Mouse (Mus musculus) cerebellum, adult (tissue): ENCODE measurements around the gene Smdt1.
A peak's percentile ranks its signal among the peaks of the same experiment; 100 is the strongest.
"Not testable (repeated sequence)": the region's sequence is repeated elsewhere in the genome, so short reads cannot be mapped to it uniquely, and the experiment has no call there.

ENCODE experiments used
- ATAC-seq: cut with Nextera tagmentation; 2 replicates; pipeline ENCODE4 v1.9.2; 2017; ENCODE audit warnings: mild to moderate bottlenecking, moderate library complexity, mixed read lengths; ENCODE audit not compliant: insufficient number of reproducible peaks, low FRiP score, low TSS enrichment

Smdt1 gene

DNA sequence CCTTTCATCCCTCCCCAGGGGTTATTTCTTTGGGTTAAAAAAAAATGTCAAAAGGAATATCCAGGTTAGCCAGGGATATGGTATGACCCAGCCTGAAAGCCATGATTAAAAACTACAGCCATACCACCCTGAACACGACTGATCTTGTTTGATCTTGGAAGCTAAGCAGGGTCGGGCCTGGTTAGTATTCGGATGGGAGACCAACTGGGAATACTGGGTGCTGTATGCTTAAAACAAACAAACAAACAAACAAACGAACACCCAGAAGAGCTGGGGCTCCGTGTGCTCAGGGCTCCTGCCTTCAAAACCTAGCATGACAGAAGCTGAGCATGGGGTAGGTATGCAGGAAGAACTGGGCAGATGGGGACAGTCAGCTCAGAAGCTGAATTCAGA is 3.8 kb downstream of the Smdt1 start:
- ATAC-seq = no peak

DNA sequence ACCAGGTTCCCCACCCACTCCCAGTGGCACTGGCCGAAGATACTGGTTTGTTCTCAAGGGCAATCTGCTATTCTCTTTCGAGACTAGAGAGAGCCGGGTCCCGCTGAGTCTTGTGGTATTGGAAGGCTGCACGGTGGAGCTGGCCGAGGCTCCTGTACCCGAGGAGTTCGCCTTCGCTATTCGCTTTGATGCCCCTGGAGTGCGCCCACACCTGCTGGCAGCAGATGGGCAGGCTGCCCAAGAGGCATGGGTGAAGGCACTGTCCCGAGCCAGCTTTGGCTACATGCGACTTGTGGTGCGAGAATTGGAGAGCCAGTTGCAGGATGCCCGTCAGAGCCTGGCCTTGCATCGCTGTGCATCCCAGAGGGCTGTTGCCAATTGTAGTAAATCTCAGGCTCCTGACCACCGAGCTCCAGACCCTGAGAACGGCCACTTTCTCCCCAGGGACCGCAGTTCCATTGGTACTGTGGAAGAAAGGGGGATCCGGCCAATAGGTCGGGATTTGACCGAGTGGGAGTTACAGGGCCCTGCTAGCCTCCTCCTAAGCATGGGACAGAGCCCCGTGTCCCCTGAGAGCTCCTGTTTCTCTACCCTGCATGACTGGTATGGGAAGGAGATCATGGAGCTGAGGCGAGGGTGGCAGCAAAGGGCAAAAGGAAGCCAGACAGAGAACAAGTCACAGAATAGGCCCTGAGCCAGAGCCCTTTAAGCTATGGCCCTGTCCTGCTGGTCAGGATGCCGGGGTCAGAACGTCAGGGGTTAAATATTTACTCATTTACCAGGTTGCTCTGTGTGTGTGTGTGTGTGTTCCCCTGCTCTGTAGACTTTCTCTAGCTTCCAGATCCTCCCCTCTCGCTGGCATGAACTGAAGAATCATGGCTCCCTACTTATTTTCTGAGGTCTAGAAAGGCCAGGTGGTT is 4.9 kb downstream of the Smdt1 start:
- ATAC-seq = no peak

DNA sequence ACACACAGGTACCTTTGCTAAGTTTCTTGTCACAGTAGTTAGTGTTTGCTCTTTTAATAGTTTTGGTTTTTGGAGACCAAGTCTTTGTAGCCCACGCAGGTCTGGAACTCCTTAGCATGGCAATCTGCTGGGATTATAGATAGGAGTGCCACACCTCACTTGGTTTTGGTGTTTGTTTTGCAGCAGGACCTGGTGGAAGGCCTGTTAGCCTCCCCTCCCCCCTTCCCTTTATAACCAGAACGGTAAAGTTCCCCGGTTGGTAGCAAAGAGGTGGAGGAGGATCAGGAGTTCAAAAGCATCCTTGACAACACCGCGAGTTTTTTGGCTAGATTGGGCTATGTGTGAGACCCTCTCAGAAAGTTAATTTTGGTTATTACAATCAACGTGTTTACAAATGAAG is 6.2 kb downstream of the Smdt1 start:
- no peak for ATAC-seq

DNA sequence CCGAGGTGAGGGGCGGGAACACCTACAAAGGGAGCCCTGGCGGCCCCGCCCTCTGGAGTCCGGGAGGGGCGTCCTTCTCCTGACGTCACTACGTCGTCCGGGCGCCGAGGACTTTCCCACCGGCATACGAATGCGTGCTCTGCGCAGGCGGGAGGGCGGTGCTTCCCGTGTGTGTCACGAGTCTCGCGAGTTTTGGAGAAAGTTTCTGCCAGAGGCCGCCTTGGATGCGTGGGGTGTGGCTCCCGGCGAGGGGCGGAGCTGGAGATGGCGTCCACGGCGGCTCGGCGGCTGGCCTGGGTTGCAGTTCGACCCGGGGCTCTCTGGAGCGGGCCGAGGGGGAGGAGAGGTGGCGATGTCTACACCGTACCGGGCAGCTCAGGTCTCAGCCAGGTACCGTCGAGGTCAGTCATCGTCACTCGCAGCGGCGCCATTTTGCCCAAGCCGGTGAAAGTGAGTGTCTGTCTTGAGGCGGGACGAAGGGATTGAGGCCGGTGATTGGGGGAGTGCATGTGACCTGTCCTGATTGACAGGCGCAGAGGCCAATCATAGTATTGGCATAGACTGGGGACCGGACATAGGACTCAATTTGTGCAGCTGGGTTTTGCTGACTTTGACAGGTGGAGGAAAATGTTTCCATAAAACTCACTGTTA is 7.2 kb downstream of the Smdt1 start:
- ATAC-seq = peak; percentile 95

DNA sequence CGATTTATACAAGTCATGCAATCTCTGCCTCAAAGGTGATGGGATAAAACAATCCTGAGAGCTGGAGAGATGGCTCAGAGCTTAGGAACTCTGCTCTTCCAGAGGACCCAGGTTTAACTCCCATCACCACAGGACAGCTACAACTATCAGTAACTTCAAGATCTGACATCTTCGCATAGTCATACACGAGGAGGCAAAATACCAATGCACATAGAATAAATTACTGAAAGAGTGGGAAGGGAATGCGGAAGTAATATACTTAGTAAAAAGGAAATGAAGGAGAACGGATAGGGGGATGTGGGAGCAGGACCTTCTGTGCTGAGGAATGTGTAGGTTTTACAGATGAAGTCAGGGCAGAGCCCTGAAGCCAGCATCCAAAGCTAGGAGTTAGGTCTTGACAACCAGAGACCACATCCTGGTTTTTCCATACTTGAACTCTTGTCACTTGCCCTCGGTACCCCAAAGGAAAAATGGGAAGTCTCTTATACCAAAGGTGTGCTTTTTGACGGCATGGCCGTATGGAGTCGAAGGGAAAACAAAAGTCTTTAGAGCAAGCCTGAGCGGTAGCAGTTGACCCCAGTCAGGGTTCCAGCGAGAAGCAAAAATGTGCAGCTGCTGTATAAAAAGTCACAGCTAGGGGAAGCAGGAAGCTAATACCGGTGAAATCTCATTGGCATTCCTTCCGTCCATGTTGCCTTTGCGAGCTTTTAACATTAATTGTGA is 8.0 kb downstream of the Smdt1 start:
- ATAC-seq = no peak

DNA sequence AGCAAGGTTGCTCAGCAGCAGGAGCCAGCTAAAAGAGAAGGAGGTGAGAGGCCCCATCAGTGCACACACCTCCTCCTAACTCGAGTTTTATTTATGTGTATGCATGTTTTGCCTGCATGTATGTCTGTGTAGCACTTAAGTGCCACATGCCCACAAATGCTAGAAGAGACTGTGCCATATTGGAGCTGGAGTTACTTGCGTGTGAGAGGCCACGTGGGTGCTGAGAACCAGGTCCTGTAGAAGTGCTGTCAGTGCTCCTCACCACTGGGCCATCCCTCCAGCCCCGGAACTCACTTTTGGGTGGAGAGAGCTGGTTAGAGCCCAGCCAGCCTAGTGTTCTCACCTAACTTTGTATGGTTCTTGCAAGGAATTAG is 8.5 kb downstream of the Smdt1 start:
- no peak for ATAC-seq

DNA sequence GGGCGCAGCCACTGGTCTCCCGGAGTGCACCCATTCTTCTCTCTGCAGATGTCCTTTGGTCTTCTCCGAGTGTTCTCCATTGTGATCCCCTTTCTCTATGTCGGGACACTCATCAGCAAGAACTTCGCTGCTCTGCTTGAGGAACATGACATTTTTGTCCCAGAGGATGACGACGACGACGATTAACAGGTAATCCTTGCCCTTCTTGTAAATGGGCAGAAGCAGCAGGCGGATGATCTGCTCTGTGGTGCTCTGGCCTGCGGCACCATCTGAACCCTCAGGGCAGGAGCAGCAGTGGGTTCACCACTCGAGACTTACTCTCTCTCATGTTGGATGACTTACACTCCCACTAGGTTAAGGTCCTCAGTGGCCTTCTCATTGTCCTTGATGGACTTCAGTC is 9.1 kb downstream of the Smdt1 start:
- ATAC-seq = no peak

DNA sequence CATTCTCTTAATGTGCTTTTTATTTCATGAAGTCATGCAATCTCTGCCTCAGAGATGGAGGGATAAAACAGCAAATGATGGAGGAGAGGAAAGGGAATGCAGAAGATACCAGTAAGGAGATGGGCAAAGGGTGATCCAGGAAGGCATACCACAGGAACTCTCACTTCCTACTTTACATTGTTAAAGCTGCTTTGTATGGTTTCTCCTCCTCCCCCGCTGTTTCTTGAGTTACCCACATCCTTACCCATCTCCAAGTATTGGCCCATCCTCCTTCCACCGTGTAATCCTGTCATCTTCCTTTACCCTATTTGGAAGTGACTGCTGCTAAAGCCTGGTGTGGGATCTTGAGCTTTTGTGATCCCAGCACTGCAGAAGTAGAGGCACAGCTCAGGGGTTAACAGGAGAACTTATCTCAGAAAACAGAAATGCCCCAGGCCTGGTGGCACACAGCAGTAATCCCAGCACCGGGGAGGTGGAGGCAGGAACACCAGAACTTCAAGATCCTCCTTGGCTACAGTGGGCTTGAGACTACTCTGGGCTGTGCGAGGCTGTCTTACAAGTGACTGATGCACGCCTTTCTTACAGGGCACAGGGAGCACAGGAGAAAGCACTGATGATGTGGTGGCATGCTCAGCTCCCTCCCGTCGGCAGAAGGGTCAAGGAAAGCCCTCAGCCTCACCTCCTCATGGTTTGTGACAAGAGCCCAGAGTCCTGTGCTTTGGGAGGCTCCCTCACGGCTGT is 9.7 kb downstream of the Smdt1 start:
- no peak for ATAC-seq

DNA sequence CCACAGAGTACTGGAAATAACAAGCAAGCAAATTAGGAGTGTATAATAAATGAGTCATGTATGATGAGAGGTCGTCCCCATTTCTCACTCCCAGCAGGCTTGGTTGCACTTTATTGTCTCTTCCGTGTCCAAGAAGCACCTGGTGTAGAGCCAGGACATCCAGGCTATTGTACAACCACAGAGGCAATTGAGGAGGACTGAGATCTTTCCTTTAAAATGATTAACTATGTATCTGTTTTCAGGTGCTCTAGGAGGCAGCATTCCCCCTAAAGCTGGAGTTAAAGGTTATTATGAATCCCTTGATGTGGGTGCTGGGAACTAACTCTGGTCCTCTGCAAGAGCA is 10.2 kb downstream of the Smdt1 start:
- ATAC-seq = no peak

DNA sequence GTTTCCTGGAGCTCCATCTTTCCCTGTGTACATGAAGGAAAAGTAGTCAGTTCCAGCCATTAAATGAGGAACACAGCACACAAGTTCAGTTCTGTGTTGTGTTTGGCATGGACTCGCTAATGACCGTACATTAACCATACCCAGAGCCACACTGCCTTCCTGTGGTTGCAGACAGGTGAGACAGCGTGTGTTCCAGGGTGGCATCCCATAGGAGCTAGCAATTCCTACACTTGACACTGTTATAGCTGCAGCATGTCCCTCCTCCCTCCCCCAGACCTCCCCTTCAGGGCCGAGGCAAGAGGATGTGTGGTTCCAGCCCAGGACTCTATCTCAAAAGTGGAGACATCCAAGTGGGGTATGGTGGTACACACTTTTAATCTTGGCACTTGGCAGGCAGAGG is 11.6 kb downstream of the Smdt1 start:
- no peak for ATAC-seq

DNA sequence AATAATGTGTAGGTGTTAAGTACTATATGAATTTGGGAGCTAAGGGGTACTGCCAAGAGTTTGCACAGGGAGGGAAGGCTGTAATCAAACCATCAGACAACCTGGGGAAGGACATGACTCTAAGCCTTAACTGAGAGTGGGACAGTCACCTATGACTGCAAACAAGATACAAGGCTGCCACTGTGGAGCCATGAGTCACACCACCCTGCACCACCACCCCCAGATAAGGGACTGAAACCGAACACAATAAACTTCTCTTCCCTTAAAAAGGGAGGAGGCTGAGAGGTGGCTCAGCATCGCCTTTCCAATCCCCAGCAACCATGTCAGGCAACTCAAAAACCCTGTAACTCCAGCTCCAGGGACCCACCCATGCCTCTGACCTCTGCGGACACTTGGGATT is 12.7 kb downstream of the Smdt1 start:
- ATAC-seq = no peak

DNA sequence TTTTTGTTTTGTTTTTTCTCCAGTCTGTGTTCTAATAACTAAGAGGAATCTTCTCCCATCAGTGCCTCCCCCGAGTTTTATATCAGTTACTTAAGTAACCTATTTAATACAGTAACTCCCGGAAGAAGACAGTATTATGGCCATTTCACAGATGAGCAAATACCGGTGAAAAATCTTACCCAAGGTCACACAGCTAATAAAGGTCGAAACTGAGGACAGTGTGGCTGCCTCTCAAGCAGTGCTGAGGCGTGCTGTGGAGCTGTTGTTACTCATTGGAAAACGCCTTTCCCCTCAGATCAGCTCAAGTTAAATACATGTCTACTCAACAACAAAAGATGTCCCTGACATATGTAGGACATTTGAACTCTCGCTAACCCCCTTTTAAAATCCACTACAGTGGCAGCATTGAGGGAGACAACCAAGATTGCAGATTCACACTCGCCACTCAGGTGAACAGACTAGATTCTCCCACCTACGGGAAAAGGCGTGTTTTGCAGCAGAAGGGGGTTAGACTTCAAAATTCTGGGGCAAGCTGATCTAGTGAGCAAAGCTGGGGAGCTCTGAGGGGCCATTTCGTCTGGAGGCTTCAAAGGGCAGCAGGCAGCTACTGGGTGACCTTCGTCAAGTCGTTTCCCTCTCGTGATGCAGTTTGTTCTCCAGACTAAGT is 14.5 kb downstream of the Smdt1 start:
- ATAC-seq = no peak

DNA sequence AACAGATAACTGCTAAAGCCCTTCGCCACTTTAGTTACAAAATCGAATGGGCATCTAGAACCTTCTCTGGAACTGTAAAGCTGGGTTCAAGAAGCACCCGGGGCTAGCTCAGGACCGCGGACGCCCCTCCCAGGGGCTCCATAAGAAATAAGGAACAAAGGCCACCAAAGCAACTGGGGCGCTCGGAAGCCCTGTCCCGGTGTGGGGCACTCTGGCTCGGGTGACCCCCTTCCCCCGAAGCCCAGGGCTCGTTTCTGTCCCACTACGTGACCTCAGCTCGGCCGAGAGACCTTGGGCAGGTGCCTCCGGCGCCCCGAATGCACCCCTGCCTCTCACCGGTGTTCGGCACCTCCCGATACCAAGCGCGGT is 15.0 kb downstream of the Smdt1 start:
- ATAC-seq = peak; percentile 24; the same call in 1 of the 2 replicates

DNA sequence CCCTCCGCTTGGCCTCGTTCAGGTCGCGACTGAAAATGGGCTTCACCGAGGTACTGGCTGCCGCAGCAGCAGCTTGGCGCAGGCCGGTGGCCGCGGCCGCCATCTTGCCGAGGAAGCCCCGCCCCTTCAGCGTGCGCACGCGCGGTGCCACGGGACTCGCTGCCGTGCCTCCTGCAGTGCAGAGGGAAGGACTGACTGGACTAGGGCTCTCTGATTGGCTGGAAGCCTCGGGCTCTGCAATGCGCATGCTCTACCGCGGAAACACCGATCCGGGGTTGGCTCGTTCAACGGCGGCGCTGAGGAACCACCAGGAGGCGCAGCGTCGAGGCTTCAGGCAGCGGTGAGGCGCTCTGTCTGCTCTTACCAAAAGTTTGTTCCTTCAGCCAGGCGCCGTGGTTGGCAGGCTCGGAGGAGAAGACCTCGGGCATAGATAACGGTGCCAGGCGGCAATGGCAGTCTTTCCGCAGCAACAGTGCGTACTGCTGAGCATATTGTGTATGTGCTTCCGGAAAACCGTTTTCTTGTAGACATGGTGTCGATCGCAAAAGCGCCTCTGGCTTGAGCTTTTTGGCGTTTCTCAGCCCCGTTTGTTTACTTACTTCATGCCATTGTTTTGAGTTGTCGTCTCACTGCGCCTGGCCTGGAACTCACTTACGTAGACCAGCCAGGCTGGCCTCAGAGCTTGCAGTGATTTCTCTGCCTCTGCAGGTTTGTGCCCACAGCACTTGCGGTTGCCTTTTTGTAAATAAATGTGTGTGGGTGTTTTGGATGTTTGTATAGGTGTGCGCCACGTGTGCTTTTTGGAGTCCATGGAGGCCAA is 15.6 kb downstream of the Smdt1 start, which contains the start of gene Ndufa6:
Ndufa6 (minus strand) TSS at position 197 of the 820 bp plus-strand sequence.
- ATAC-seq = peak; percentile 98

DNA sequence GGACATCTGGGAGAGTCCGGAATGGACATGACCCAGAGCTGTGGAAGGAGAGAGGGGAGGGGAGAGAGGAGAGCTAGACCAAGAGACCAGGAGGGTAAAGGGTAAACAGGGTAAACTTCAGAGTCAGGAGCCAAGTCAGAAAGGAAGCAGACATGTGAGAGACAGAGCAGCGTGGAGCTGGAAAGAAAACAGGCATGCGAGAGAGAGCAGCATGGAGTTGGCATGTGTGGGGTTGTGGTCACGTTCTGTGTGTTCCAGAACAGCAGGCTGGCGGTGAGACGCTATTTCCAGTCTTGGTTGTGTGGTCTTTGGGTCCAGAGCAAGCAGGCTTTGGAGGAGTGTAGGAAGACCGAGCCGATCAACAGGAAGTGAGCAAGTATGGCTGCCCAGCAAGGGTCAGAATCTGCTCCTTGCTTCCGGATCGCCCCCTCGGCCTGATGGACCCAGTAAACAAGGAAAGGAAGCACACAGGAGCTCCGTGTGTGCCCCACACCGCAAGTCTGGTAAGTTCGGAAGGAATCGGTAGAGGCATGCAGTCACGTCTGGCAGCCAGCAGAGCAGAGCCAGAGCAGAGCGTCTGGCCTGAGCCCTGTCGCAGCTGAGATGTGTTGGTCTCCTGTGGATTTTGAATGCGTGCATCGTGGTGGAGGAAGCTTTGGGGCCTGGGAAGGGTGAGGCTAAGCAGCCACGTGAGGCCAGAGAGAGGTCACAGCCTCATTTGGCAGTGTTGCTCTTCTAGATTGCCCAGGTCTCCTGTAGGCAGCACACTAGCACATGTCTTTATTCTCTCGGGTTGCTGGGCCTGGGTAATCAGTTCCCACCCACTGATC is 19.9 kb downstream of the Smdt1 start:
- no peak for ATAC-seq

DNA sequence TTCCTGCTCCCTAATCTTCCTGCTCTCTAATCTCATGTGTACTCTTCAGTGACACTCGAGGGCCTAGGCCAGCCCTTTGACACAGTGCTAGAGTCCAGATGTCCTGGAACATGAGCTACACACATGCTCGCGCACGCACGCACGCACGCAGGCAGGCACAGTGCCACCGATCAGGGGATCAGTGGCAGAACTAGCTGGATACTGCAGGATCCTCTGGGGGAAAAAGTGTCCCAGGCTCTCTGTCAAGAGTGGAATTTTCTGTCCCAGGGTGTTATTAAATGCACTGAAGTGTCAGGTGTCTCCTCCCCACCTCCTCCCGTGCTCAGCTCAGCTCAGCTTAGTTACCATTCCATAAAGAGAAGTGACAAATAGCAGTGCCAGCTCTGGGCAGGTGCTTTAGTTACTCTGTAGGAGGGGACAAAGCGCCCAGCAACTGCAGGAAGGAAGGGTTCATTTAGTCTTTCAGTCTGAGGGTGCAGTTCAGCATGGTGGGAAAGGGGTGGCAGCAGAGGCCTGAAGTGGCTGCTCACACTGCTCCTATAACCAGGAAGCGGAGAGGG is 22.8 kb downstream of the Smdt1 start:
- no peak for ATAC-seq

DNA sequence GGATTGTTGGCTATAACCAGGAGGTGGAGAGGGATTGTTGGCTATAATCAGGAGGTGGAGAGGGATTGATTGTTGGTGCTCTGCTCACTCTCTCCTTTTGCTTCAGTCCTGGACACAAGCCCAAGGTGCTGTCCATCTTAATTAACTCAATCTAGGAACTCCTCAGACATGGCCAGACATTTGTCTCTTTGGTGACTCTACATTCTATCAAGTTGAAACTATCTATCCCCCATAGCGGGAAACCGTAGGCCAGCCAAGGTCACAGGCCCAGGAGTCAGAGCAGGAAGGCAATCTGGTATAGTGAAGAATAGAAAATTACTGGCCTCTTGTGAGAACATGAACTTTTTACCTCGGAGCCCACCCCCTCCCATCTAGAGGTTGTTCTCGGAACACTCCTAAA is 23.5 kb downstream of the Smdt1 start:
- ATAC-seq = no peak

DNA sequence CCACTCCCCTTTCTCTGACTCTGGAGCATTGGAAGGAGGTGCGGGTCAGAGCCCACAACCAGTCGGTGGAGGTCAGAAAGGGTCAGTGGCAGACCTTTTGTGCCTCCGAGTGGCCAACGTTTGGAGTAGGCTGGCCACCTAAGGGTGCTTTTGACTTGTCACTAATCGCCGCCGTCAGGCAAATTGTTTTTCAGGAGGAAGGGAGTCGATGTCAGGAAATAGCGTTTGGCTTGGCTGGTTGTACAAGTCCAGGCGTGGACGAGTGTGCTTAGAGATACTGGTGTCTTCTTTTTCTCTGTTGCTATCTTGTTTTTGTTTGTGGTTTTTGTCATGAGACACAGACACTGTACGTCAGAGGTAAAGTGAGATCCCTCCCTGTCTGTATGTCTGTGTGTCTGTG is 25.0 kb downstream of the Smdt1 start:
- ATAC-seq = not testable (repeated sequence)
